Mouse (Mus musculus) forebrain, embryonic 10.5 days (tissue): ENCODE data around the gene St3gal4. TPM values are rescaled to one million over a fixed set of nuclear protein-coding genes. Genes with fewer than 3 reads are reported as not detected.

Source experiments
- DNase-seq: peaks from one replicate; pipeline ENCODE4 v3.0.0-alpha.2; 2017; ENCODE audit warnings: low spot score; ENCODE audit errors: extremely low spot score
- H3K27ac ChIP-seq: fragments of 300-500 bp; sonication (generic); 2 replicates; pipeline ENCODE4 v1.5.1; 2016; ENCODE audit warnings: mild to moderate bottlenecking
- H3K27me3 ChIP-seq: fragments of 300-500 bp; sonication (generic); 2 replicates; pipeline ENCODE4 v1.6.1; 2016; ENCODE audit warnings: mild to moderate bottlenecking; ENCODE audit not compliant: poor library complexity, severe bottlenecking
- H3K36me3 ChIP-seq: fragments of 300-500 bp; sonication (generic); replicated peaks from 2 replicates; pipeline ENCODE4 v1.6.1; 2016; ENCODE audit warnings: mild to moderate bottlenecking, moderate library complexity
- H3K4me1 ChIP-seq: fragments of 300-500 bp; sonication (generic); 2 replicates; pipeline ENCODE4 v1.6.1; 2016
- H3K4me3 ChIP-seq: fragments of 300-500 bp; sonication (generic); 2 replicates; pipeline ENCODE4 v1.5.1; 2016; ENCODE audit warnings: mild to moderate bottlenecking, moderate library complexity
- H3K9me3 ChIP-seq: fragments of 300-500 bp; sonication (generic); 2 replicates; pipeline ENCODE4 v1.6.1; 2016; ENCODE audit warnings: mild to moderate bottlenecking, moderate library complexity
- WGBS: fragments of 180-500 bp; shearing (Covaris S2); methylation state at CpG from one replicate; pipeline ENCODE4 v1.1.7; 2016; 5-methylcytosine and 5-hydroxymethylcytosine counted together
- polyA plus RNA-seq: library from polyadenylated mRNA; unstranded; fragments of >200 nt; fragmentation: Nextera tagmentation; extraction: Ambion mirVana; gene quantifications from 2 replicates; pipeline ENCODE4 v1.2.1, GENCODE M21; 2016

The St3gal4 gene
- polyA plus RNA-seq, 1 experiment from 2014 or later = 14.5 TPM

DNA sequence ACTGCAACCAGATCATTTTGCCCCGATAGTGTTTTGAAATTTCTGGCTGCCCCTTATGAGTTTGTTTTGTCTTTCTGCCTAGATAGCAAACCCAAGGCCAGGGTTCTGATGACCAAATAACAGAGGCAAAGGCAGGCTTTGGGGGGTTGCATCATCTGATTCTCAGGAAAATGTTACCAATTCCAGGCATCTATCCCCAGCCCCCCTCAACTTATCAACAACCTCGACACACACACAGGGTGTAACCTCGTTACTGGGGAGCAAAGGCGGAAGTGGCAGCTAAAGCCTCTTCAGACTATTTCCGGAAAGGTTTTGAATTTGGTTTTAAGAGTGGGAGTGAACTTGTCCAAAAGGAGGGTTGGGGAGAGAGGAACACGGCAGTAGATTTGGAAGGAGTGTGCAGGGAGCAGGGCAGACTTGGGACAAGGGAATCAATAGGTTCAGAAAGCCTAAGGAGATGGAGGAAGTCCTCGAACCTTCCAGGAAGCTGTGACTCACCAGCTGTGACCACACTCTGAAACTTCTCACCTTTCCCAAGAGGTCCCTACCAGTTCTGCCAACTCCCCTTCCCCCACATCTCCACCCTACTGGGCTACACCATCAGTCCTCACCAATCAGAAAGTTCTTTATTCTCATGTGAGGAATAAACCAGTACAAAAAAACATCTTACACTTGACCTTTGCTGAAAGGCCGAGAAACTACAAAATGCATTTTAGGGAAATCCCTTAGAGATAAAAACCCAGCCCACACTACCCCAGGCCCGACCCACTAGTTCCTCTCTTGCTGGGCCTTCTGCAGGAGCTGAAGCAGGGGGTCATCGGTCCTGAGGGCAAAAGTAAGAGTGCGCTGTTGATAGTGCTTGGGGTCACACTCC, 5.0 kb upstream of the St3gal4 start:
- Histone ChIP-seq H3K27me3 (no peaks in the 10 kb centered on the region), H3K27ac (no peak overlapping the region), H3K36me3 (peaks cover 73% of the 10 kb centered on the region), H3K9me3 (no peaks in the 10 kb centered on the region), H3K4me1 (no peaks in the 10 kb centered on the region; the same call in 1 of the 2 replicates), H3K4me3 (no peak overlapping the region)
- no peak for DNase-seq
- WGBS = 87% methylated on average over 11 of the region's 11 CpGs

DNA sequence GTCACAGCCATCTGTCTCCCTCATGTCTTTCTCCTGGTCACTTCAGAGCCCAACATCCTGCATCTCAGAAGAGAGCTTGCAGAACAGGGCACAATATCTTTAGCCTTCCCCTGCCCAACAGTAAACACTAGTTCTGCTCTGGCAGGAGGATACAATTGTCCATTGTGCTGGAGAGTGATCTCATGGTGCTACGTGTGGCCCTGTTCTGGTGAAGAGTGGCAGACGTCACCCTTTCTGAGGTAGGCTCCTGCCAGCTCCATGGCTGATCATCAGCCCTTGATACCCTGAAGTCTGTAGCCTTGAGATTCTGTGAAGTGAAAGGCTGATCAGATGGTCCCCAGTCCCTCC, 4.4 kb upstream of the St3gal4 start:
- H3K36me3 ChIP-seq = peaks cover 67% of the 10 kb centered on the region

DNA sequence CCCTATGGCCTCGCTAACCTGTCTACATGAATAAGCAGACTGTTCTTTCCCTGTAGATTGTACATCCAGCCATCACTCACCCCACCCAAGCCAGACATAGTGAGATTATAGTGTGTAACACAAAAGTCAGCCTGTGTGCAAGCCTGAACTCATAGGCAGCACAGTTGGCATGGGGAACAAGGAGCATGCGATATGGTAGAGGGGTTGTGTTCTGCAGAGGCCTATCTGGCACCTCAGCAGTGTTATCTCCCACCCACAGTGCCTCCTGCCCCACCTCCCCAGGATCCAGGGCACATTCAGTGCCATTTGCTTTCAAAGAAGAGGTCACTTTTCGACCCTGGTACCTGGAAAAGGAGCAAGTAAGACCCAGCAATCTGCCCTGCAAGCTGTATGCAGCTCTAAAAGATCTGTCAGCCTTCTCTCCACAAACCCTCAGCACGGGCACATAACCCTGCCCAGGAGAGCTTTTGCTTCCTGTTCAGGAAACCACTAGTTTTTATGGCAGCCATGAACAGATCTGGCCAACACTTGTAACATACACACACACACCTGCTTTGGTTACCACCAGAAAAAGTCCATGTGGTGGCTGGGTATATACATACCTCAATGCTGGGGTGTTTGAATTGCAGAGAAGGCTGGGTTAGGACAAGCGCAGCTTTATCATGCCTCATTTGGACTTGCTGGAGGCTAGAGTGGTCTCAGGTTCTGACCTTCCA, 3.6 kb upstream of the St3gal4 start:
- H3K36me3 ChIP-seq = peaks cover 60% of the 10 kb centered on the region
- H3K9me3 ChIP-seq = no peaks in the 10 kb centered on the region
- peaks cover 4% of the 10 kb centered on the region for H3K4me1 ChIP-seq
- H3K4me3 ChIP-seq = no peak overlapping the region
- no peak overlapping the region for H3K27ac ChIP-seq
- no peak for DNase-seq
- no peaks in the 10 kb centered on the region for H3K27me3 ChIP-seq
- 81% methylated on average over 5 of the region's 5 CpGs for WGBS

More for the DNA sequence above, 4.4 kb upstream of the St3gal4 start:
- Histone ChIP-seq H3K27ac (no peak overlapping the region), H3K4me1 (no peaks in the 10 kb centered on the region; the same call in 1 of the 2 replicates), H3K27me3 (no peaks in the 10 kb centered on the region), H3K4me3 (no peak overlapping the region), H3K9me3 (no peaks in the 10 kb centered on the region)
- WGBS = 64% methylated on average over 2 of the region's 2 CpGs
- no peak for DNase-seq

DNA sequence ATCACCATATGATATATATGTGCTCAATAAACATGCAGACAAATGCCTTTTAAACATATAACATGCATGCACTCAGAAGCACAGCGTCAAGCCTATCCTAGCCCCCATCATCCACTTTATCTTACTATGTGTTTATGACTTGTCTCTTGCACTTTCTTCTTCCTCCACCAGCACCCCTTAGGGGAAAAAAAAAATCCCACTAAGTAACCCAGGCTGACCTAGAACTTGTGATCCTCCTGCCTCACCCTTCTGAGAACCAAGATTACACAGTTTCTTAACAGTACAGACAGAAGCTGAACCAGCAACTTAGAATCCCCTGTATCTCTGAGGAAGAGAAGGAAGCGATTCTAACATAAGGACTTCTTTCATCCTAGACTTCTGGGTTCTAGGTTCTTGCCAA, 505 bp downstream of the St3gal4 start:
- WGBS = 95% methylated on average over 2 of the region's 2 CpGs
- DNase-seq = no peak
- no peak overlapping the region for H3K27ac ChIP-seq
- no peaks in the 10 kb centered on the region for H3K27me3 ChIP-seq
- H3K9me3 ChIP-seq = no peaks in the 10 kb centered on the region
- H3K36me3 ChIP-seq = peaks cover 18% of the 10 kb centered on the region
- peaks cover 33% of the 10 kb centered on the region for H3K4me1 ChIP-seq
- H3K4me3 ChIP-seq = no peak overlapping the region

DNA sequence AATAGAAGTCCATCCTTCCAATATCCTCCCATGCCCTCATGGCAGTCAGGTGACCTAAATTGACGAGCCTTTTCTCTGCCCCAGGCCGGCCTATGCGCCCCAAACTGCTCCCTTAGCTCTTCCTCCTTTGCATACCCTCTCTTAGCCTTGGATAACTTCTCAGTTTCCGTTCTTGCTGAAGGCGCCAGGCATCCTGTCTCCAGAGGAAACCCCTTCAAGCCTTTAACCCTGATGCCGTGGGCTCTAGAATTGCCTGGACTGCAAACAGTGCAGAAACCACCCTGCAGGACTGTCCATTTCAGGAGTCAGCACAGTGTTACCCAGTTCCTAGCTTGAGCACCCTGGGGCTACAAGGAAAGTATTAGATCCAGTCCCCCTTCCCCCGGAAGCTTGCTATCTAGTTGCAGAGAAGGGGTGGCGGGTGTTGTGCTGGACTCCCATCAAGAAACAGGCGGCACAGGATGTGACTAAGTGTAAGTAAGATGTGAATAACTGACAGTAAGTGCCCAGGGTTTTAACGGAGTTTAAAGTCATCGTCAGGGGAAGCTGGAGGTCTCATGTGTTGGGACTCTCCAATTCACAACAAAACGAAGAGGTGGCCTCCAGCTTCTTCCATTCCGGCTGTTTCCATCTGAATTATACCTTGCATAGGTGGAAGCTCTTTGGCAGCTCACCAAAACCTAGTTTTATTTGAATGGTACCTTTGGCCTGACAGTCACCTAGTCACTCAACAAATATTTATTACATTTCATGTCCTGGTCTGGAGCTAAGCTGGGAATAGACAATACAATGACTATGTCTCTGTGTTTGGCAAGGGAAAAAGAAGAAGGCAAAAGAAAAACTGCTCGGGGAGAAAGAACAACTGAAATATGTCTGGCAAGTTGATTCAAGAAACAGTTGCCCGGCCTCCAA, 1.4 kb downstream of the St3gal4 start:
- H3K4me1 ChIP-seq = peaks cover 33% of the 10 kb centered on the region
- H3K9me3 ChIP-seq = no peaks in the 10 kb centered on the region
- H3K4me3 ChIP-seq = peak overlapping the region; percentile 83
- no peaks in the 10 kb centered on the region for H3K27me3 ChIP-seq
- peaks cover 10% of the 10 kb centered on the region; the same call in 1 of the 2 replicates for H3K36me3 ChIP-seq
- DNase-seq = peak; percentile 29
- peak overlapping the region; percentile 95 for H3K27ac ChIP-seq
- WGBS = 30% methylated on average over 15 of the region's 15 CpGs

DNA sequence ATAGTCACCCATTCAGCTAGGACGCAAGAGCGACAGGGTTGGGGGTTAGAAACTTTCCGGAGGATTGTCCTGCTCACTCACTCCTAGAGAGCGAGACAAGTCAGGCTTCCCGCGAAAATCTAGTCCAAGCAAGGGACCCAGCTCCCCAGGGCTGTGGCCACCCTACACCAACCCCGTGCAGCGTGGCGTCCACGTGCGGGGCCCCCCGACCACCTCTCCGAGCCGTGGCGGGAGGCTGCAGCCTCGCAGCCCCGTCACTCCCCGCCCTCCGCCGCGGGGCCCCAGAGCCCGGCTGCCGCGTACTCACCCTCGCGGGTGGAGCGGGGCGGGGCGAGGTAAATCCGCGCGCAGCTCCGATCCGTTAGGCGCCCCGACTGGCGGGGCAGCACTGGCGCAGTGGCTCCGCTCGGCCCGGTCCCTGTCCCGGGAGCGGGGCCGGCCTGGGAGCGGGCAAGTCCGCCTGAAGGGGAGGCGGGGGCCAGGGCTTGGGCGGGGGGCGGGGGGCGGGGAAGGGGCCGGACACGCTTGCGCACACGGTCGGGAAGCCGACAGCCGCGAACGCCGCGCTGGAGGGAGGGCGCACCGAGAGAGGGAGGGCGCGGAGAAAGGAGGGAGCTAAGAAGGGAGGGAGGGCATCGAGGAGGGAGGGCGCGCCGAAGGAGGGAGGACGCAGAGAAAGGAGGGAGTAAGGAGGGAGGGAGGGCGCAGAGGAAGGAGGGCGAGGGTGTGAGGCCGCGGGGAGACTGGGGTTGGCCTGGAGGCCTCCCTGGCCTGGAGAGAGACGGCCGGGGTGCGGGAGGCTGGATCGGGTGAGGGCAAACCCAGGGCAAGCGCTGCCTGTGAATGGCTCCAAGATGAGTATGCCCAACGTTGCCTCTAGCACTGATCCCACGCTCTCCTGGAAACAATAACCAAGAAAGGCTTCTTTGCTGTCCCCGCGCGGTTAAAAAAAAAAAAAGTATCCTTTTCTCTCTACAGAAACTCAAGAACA, 2.4 kb downstream of the St3gal4 start:
- peak; percentile 82 for DNase-seq
- Histone ChIP-seq H3K4me1 (peaks cover 42% of the 10 kb centered on the region), H3K9me3 (no peaks in the 10 kb centered on the region), H3K27ac (peak overlapping the region; percentile 95), H3K36me3 (peaks cover 8% of the 10 kb centered on the region; the same call in 1 of the 2 replicates), H3K27me3 (no peaks in the 10 kb centered on the region), H3K4me3 (peak overlapping the region; percentile 83)
- WGBS = under 1% methylated on average over 75 of the region's 84 CpGs

DNA sequence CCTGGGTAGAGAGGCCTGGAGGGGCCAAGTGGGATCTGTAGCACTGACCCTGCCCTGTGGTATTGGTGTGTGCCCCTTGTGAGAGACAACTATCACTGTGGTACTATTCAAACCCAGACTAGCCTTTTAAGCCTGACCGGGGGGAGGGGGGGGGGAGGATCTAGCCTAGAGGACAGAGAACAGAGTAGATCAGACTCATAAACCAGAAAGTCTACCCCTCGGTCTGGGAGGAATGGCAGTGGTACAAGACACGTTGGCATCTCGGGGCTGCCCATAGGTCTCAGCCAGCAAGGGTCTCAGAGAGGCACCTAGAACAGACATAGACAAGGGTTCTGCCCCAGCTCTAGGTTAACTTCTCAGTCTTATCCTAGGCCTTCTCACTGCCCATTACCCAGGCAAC, 3.3 kb downstream of the St3gal4 start:
- peaks cover 2% of the 10 kb centered on the region; the same call in 1 of the 2 replicates for H3K36me3 ChIP-seq
- peak overlapping the region; percentile 83 for H3K4me3 ChIP-seq
- DNase-seq = no peak
- no peaks in the 10 kb centered on the region for H3K27me3 ChIP-seq
- peak overlapping the region; percentile 95 for H3K27ac ChIP-seq
- H3K9me3 ChIP-seq = no peaks in the 10 kb centered on the region
- H3K4me1 ChIP-seq = peaks cover 51% of the 10 kb centered on the region
- 50% methylated on average over 4 of the region's 4 CpGs for WGBS

DNA sequence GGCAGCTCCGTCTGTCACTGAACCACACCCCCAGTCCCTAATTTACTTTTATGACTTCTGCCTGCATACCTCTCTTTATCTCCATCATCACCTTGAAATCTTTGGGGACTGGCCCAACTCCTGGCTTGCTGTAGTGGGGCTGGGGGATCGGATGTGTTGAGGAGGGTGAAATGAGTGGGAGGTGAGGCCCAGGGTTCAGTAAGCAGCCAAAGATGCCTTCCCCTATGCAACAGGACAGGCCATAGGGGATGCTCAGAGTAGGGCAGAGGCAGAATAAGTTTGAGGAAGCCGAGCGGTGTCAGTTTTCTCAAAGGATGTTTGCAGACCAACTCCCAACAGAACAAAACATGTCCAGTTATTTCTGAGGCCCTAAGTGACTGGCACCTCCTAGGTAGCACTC, 3.8 kb downstream of the St3gal4 start:
- no peaks in the 10 kb centered on the region for H3K27me3 ChIP-seq
- H3K4me1 ChIP-seq = peaks cover 56% of the 10 kb centered on the region
- DNase-seq = no peak
- 62% methylated on average over 3 of the region's 4 CpGs for WGBS
- peak overlapping the region; percentile 83 for H3K4me3 ChIP-seq
- H3K36me3 ChIP-seq = peaks cover 2% of the 10 kb centered on the region; the same call in 1 of the 2 replicates
- H3K27ac ChIP-seq = no peak overlapping the region
- H3K9me3 ChIP-seq = no peaks in the 10 kb centered on the region

DNA sequence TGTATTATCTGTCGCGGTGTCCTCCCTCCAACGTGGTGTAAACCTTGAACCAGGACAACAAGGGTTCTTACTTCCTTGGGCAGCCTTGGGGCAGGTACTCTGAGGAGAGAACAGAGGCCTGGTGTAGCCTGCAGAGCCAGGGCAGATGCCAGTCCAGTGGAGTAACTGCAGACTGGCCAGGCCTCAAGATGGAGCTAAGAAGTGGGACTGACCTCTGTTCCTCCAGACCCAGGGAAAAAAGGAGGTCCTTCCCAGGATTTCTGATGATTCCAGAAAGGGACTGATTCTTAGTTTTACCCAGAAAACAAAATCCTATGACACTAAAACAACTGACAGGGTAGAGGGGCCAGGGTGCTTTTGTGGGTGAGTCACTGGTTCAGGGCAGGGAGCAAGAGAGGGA, 4.8 kb downstream of the St3gal4 start:
- Histone ChIP-seq H3K4me1 (peaks cover 67% of the 10 kb centered on the region), H3K9me3 (no peaks in the 10 kb centered on the region), H3K27me3 (no peaks in the 10 kb centered on the region), H3K4me3 (no peak overlapping the region), H3K36me3 (no peaks in the 10 kb centered on the region), H3K27ac (no peak overlapping the region)
- DNase-seq = no peak
- WGBS = 90% methylated on average over 3 of the region's 3 CpGs

DNA sequence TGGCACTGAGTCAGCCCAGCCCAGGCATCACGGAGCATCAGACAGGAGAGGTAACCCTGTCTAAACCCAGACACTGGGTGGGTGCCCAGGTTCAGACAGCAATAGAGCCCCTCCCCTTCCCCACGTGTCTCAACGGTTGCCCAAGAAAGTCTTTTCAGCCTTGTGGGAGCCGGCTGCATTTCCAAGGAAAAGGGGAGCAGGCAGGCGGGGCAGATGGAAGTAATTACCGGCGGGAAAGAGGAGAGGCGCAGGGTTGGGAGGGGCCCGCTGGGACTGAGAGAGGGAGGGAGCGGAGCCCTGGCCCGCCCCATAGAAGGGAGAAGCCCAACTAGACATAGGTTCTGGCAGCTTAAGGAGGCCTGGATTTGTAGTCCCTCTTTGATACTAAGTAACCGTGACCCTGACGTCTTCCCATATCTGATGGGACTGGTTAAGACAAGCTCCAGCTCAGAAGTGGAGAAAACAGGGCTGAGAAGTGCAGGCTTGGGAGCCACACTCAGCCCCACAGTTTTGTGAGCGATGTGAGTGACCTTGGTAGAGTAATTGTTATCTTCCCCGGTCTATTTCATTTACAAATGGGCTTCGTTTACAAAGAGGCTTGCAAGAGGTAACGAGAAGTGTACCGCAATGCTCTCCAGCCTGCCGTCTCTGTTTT, 7.0 kb downstream of the St3gal4 start:
- 20% methylated on average over 19 of the region's 19 CpGs for WGBS
- H3K36me3 ChIP-seq = no peaks in the 10 kb centered on the region

DNA sequence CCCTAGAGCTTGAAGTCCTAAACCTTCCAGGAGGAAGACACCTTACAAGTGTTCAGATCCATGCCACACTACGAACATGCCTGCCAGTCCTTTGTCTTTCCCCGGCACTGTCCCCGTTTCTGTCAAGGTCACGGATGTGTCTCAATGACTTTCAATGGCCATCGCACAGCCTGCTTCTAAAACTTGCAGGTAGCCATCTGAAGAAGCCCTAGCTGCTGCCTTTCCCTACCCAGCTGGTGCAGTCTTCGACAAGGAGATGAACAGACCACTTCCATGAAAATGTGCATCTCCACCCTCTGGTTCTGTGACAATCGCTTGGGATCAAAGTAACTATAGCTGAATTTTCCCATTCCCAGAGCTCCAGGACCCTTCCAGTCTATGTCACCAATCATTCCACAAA, 7.6 kb downstream of the St3gal4 start:
- H3K4me3 ChIP-seq = peak overlapping the region; percentile 24; the same call in 1 of the 2 replicates
- DNase-seq = no peak
- WGBS = 81% methylated on average over 7 of the region's 7 CpGs
- no peaks in the 10 kb centered on the region for H3K36me3 ChIP-seq
- peak overlapping the region; percentile 65 for H3K27ac ChIP-seq
- H3K9me3 ChIP-seq = no peaks in the 10 kb centered on the region
- H3K4me1 ChIP-seq = peaks cover 65% of the 10 kb centered on the region
- no peaks in the 10 kb centered on the region for H3K27me3 ChIP-seq

More for the DNA sequence above, 7.0 kb downstream of the St3gal4 start:
- DNase-seq = peak; percentile 46
- Histone ChIP-seq H3K27ac (peak overlapping the region; percentile 65), H3K9me3 (no peaks in the 10 kb centered on the region), H3K27me3 (no peaks in the 10 kb centered on the region), H3K4me1 (peaks cover 70% of the 10 kb centered on the region), H3K4me3 (peak overlapping the region; percentile 24; the same call in 1 of the 2 replicates)
